Mouse (Mus musculus) fibroblast of lung, adult 2 months (primary cell): ENCODE results near the gene Copb1.

Experiments
- DNase-seq: peaks from one replicate; pipeline ENCODE4 v3.0.0-alpha.2; 2011; ENCODE audit warnings: low read depth

Copb1 gene

DNA sequence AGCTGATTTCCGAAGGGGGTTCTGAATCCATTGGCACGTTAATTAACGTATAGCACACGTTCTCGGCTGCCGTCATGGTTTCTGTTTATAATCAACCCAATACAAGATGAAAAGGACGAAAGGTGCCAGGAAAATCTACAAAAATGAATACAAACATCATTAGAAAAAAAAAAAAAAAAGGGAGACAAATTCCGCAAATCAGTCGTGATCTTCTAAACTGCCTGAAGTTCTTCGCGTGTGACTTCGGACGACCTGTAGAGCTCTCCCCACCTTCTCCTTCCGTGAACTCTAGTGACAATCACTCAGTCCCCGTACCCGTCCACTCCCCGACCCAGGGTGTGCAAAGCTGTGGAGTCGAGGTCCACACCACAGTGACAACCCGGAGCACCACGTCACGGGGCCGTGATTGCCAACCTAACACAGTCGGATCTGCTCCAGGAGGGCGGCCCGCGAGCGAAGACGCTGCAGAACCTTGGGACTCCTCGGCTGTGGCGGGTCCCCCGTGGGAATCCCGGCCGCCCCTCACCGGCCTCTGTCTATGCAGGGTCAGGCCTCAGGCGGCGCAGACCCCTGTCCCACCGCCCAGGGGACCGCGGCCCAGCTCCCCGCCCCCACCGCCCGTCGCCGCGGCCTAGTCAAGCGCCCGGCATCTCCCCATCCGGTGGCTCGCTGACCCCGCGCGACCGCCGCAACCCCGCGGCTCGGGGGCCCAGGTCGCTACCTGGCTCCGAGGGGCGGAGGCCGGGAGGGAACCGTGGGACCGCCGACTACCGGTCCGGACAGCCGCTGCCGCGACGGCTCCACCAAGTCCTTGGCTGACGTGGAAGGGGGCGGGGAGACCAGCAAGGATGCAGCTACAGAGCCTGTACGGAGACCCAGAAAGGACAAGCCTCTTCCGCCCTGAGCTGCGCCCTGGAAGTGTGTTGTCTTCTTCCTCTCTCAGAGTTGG is at the start of gene Copb1:
Gene Copb1 (minus strand): TSS at position 827 of the 949 bp plus-strand sequence.
- peak; percentile 76 for DNase-seq

DNA sequence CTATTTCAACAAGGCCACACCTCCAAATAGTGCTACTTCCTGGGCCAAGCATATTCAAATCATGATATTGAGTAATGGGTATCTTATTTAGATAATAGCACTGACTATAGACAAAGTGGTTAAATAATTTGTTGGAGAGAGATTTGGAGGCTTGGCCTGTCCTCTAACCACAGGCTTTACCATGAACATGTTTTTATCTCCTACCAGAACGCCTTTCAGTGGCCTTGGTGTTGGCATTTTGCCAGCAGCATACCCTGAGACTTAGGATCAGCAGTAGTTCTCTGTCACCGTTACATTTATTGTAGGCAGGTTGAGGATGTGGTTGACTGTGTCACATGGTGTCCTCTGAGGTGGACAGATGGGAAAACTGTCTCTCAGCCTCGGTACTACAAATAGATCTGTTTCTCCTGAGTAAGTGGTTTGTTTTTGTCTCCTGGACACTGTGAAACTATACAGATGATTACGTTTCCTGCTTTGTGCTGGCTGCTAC is 46.8 kb upstream of the Copb1 start:
- no peak for DNase-seq

DNA sequence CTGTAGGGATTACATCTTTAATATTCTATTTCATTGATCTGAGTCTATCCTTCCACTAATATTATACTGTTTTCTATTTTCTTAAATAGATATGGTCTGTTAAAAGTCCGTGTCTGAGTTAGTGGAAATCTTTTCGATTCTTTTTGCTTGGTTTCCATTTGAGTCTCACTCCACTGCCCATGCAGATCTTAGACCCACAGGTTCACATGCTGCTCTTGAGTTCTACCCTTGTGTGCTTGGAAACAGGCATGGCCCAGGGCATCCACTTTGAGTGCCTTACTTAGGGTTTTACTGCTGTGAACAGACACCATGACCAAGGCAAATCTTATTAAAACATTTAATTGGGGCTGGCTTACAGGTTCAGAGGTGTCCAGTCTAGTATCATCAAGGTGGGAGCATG is 46.3 kb upstream of the Copb1 start:
- no peak for DNase-seq

DNA sequence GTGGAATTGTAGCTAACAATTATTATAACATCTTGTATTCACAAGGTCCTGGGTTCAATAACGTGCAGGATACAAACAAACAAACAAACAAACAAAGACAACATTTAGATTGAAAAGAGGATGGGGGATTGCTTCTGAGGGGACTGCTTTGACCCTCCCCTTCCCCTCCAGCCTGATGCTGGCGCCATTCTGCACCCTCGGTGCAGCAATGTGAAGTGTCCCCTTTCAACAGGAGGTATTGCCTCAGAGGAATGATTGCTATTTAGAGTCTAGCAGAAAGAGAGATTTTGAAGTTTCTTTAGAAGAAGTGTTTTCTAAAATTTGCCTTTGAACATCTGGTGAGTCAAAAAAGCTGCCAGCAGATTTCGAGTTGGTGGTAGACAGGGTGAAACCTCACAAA is 44.7 kb upstream of the Copb1 start:
- DNase-seq, result no peak

DNA sequence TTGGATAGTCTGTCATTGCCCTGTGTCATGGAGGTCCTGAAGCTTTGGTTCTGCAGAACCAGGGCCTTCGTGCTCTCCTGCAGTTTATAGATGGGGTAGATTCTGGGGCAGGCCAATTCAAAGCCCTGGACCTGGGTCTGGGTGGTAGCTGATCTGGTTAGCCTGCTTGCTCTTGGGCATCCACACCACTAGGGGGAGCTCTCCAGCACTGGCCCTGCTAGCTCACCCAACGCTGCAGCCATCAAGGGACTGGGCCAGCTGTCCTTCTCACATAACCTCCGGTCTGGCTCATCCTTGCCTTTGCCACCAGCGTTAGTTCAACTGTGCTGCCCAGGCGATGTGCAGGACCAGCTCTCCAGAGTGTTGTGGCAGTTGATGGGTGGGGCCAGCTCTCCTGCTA is 40.2 kb upstream of the Copb1 start:
- DNase-seq, result no peak

DNA sequence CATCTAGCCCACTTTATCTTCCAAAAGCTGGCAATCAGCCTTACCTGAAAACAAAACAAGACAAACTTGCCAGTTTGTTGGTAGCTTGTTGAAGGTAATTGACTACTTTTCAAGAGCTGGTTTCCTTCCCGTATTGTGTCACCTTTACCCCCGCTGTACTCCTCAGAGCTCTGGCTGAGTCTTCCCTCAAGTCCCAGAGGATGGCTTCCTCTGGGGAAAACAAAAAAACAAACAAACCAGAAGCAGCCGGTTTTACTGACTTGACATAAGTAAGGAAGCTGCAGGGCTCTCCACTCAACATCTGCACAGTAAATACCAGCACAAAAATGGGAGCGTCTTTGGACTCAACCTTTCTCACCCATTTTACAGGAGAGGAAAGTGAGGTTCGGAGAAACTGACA is 39.4 kb upstream of the Copb1 start:
- DNase-seq, result no peak

DNA sequence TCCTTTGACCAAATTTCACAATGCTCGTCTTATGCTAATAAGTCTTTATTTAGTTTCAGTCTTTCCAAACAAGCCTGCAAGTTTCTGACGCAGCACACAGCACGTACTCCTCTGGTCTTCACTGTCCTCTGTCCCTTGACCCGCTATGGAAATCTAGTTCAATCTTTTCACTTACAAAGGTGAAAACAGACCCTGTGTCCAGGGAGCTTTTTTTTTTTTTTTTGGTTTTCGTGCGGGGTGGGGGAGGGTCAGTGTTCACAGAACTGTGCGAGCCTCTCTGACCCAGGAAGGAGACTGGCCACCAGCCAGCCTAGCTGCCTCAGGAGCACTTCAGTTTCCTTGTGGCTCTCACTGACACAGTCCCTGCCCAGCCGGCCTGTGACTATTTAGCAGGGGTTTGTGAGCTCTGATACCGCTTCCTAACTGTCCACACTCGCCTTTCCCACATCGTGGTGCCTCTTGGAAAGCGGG is 38.0 kb upstream of the Copb1 start:
- DNase-seq, result no peak

DNA sequence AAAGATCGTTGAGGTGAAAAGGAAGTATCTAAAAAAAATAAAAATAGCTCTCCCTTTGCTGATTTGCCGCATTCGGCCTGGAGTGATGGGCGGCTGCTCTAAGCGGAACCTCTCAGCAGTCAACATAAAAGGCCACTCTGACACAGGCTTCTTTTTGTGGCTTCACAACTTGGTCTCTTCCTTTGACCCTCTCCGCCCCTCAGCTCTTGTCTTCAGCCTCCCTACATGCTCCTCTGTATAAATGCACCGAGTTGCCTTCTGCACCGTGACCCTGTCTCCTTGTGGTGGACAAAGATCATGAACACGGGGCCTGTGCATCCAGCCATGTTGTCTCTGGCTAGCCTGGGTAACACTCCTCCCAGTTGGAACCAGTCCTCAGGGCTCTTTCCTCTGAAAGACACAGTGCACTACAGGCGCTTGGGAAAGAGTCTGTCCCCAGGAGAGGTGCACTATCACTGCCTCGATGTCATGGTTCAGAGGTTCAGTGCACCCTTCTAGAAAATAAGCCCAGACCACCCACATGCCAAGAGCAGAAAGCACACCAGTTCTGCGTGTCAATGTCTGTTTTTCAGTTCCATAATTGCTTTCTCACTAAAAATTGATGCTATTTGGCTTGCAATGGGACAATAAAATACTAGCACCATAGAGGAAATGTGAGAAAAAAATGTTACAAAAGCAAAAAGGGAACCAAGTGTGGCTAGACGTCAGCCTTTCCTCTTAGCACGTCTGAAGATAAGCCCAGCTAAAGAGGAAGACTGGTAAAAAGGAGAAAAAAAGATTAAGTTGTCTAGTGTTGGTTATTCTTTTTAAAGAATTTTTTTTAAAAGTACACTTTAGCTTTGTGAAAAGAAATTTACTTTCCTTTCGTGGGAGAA is 37.2 kb upstream of the Copb1 start:
- no peak for DNase-seq

DNA sequence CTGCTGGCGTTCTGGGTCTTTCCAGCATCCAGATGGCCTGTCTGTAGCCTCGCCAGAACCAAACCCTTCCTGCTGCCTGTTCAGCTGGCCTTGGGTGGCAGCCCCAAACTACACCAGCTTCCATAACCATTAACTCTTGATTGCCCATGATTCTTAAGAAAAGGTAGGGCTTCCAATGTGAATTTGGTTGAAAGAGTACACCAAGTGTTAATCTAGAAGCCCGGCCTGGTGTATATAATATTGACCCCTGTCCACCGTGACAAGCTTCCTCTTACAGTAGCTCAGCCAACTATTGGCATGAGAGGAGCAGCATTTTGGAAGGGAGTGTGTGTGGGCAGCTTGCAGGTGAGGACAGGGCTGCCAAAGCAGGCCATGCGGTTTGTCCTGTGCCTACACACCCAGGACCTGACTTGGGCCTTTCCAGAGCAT is 35.6 kb upstream of the Copb1 start:
- DNase-seq, result no peak

DNA sequence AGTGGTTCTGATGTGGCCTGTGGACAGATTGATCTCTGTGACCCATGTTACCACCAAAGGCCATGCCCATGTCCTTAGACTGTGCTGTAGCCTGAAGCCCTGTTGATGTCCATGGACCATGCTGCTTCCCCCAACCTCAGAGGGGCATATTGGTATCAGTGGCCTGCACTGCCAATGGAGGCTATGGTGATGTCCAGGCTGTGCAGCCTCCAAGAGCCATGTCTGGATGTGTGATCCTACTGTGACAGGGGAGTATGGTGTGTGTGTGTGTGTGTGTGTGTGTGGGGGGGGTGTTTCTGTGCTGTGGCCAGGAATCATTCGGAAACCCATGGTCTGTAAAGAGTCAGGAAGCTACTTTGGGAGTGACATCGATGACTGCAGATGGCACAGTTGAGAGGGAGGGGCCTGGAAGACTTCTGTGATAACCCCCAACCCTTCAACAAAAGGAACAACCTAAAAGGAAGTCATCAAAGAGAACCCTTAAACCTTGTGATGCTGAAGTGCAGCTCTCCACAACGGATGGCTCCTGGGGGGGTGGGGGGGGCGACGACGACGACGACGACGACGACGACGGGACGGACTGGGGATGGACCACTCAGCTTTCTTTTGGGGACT is 29.9 kb upstream of the Copb1 start:
- no peak for DNase-seq

DNA sequence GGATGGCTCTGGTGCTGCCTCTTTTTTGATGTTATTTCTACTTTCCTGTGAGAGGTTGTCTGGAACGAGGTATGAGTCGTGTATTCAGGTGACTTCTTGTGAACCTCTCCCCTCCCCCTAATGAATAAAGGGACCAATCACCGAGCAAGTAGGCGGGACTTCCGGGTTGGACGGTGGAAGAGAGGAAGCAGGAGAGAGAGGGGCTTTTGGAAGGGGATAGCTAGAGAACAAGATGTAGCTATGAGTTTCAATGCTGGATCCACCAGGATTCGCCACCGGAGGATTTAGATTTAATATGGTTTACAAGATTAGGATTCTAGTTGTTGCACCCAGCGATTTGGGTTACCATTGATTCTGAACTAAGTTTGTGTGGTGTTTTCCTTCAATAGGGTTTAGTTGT is 28.5 kb upstream of the Copb1 start:
- no peak for DNase-seq

DNA sequence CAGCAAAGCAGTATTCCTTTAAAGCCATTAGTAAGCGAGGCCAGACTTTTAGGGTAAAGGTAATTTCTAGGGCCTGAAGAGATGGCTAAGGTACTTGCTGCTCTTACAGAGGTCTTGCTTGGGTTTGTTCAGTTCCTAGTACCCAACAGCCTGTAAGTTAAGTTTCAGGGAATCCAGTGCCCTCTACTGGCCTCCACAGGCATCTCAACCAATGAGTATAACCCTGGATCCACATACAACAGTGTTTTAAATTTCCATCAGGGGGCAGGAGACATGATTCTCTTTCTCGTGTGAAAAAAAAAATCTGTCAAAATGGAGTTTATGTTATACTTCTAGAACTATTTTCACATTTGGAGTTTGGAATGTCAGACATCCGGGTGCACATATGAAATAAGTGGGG is 27.2 kb upstream of the Copb1 start:
- DNase-seq, result no peak

DNA sequence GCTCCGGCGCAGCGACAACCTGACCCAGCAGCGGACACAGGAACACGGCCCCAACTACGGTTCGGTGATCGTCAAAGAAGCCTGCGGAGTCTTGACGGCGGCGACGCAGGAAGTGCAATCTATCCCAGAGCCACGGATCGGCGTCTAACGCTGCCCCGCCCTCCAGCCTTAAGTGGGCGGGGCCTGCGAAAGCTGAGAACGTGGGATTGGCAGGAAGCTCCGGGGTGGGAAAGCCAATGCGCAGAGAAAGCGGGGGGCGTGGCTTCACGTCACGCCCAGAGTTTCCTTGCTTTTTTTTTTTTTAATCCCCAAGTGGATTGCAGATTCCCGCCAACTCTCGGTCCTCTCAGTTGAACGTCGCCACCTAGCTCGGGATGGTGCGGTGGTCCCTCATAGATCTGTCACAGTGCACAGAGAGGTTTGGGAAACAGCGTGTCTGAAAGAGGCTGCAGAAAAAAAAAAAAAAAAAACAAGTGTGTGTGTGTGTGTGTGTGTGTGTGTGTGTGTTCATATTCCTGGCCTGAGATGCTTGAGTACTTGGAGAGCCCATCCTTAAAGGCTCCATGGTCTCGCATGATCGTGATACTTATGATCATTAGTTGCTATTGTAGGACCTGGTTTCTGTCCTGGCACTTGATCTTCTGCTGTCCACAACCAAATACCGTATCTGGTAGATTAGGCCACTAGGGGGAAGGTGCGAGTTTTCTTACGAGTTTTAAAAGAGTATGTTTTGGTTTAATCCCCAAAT is 21.7 kb upstream of the Copb1 start, which contains the start of gene Psma1:
Gene Psma1 (minus strand): TSS at position 114 of the 748 bp plus-strand sequence.
- peak; percentile 96 for DNase-seq

DNA sequence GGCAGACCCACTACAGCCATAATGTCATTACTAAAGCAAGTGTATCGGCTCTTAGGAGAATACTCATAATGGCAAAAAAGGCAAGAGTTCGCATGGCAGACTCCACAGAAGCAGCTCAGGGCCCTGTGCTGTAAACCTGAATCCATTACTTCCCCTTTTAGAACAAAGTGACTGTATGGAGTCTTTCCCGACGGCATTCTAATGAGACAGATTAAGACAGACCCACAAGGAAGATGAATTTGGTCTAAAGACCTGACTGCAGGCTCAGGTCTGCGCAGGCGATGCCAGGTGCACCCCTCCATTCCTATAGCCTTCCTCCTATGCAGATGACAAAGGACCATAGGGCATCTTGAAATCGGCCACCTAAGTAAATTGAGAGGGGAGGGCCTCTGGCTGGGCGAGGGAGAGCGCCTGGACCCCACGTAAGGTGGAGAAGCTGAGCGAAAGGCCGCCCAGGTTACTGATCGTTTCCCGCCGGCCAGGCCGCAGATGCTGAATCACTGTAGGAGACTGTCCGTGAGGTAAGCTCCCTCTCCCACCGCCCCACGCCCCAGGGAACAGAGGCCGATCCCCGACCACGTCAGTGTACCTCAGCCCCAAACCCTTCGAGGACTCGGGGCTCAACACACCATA is 21.0 kb upstream of the Copb1 start:
- no peak for DNase-seq

DNA sequence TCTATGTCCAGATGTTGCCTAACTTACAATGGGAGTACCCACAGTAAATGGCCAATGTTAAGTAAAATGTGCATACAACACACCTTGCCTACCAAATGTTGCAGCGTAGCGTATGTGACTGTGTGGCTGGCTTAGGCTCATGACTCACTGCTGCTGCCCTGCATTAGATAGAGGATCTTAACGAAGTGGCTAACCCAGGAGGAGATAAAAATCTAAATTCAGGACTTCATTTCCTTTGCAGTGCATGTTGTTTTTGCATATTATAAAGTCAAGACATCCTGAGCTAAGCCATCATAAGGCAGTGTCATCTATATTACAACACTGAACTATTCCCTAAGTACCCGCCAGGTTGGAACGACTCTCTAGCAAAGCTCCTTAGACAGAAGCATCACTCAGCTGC is 13.9 kb upstream of the Copb1 start:
- no peak for DNase-seq

DNA sequence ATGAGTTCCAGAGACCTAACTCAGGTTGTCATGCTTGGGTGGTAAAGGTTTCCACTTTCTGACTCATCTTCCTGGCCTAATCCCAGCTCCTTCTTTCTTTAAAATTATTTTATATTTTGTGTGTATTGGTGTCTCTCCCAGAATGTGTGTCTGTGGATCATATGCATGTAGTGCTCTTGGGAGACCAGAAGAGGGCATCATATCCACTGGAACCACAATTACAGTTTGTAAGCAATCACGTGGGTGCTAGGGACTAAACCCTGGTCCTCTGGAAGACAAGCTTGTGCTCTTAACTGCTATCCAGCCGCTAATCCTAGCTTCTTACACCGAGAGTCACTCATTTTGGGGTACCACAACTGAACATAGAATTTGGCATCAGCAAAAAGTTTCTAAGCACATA is 2.8 kb downstream of the Copb1 start:
- no peak for DNase-seq

DNA sequence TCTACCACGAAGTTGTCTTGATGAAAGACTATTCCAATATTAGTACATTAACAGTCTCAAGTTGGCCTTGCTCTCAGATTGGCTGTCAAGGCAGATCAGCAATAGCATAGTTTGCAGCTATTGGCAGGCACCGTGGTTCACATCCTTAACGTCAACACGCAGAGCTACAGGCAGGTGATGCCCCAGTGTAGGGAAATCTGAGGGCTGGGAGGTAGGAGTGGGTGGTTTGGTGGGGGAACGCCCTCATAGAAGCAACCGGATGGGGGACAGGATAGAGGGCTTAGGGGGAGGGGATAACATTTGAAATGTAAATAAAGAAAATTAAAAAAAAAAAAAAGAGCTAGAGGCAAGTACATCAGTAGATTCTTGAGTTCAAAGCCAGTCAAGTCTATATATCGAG is 20.5 kb downstream of the Copb1 start:
- DNase-seq, result no peak

DNA sequence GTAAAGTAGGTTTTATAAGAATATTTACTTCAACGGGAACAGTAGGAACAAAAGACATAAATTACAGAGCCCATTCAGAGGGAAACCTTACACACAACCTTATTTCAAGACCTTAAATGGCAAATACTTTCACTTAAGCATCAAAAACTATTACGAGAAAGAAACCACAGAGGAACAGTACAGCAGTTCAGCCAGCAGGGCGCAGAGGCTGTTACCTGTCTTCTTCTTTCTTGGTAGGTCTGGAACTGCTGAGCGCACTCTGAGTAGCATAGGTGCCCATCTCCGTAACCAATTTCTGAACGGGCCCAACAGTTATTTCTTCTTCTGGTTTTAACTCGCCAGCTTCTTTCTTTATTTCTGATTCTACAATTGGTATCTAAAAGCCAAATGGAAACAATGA is 21.5 kb downstream of the Copb1 start:
- DNase-seq, result no peak

DNA sequence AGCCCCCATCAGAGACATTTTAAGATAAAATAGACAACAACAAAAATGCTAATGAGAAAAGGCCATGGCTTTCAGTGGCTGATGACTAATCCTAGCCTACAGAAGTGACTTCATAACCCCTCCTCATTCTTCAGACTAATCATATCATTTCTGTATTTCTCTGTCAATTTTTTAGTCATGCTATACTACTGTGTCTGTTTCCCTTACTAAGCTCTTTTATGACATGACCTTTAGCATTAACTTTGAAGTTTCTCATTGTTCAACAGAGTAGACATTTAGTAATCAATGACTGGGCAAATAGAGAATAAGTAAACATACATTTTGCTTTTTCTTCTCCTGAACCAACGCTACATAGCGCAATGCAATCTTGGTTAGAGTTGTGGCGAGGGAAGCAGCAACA is 22.7 kb downstream of the Copb1 start:
- no peak for DNase-seq

DNA sequence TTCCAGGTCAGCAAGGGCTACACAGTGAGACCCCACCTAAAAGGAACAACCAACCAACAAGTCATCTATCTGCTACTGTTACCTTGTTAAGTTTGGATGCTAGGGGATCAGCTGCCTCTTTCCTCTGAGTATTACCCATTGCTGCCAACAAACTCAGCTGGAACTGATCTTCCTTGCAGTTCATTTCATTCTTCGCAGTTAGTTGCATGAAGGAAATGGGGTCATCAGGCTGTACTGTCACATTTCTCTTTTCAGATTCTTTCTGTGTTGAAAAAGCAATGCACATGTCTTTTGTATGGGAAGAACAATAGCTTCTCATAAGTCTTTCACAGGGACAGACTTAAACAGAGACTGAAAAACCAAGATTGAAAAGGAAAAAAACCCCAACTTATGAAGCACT is 28.0 kb downstream of the Copb1 start:
- no peak for DNase-seq

DNA sequence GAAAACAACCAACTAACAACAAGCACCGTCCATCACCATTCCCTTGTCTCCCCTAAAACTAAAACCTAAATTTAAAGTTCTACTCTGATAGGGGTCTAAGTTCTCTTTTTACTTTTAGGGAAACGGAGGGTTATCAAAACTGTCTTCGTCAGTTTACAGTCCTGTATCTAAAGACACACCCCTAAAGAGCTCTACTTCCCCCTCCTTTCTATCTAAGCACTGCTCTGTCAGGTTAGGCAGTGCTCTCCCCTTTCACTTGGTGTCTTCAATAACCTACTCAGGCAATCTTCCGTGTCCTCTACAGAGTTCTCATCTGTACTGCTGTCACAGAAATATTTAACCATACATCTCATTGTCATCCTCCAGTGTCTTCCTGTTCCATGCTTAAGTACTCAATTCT is 34.1 kb downstream of the Copb1 start:
- no peak for DNase-seq
